Mouse (Mus musculus): ENCODE measurements around the gene Krt15. TPM values are rescaled to one million over a fixed set of nuclear protein-coding genes. Genes with fewer than 3 reads are reported as not detected.

The Krt15 gene
- polyA plus RNA-seq, 1 experiment: 0.02 TPM

DNA sequence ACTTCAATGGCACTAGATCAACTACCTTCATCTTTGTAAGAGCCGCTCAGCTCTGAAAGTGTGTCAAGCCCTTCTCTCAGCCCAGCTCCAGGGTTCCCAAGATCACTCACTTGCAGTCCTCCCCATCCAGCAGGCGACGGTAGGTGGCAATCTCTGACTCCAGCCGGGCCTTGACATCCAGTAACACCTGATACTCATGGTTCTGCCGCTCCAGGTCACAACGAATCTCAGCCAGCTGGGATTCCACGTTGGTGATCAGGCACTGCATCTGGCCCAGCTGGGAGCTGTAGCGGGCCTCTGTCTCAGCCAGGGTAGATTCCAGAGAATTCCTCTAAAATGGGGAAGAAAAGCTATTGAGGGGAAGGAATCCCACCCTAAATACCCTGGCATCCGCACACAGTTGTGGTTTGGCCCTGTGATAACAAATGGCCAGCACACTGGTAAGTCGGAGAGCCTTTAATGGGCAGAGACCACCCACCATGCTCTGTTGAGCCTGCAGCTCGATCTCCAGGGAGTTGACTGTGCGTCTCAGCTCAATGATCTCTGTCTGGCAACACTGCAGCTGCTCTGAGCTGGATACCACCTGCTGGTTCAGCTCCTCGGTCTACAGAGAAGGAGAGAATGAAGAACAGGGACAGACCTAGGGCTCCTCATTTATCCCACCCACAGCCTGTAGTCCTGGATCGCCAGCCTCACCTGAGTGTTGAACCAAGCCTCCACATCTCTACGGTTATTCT, 32.9 kb downstream of the Krt15 start:
- Histone ChIP-seq H3ac (ENCODE audit: control insufficient read depth, insufficient read length, low read depth) (no peak overlapping the region), H3K27me3 (ENCODE audit: control insufficient read depth, insufficient read depth, insufficient read length) (peaks cover under 1% of the 10 kb centered on the region), H3K79me2 (ENCODE audit: control insufficient read depth, insufficient read depth) (no peaks in the 10 kb centered on the region), H3K4me3 (ENCODE audit: insufficient read depth, poor library complexity, severe bottlenecking) (no peak overlapping the region), H3K36me3 (ENCODE audit: control insufficient read depth, insufficient read depth) (no peaks in the 10 kb centered on the region), H3K79me3 (ENCODE audit: low read depth) (no peaks in the 10 kb centered on the region)
- TF ChIP-seq FOSL1 (IDR thresholded peaks at IDR 0.05; ENCODE audit: insufficient read depth, low read length, poor library complexity, severe bottlenecking) (no peak), USF1 (IDR thresholded peaks at IDR 0.05; ENCODE audit: low read depth) (no peak), MYOD1 (IDR thresholded peaks at IDR 0.05; ENCODE audit: control insufficient read depth, insufficient read length, low read depth) (no peak), MYOG (IDR thresholded peaks at IDR 0.05; ENCODE audit: control insufficient read depth, extremely low read depth, insufficient read length) (no peak)

DNA sequence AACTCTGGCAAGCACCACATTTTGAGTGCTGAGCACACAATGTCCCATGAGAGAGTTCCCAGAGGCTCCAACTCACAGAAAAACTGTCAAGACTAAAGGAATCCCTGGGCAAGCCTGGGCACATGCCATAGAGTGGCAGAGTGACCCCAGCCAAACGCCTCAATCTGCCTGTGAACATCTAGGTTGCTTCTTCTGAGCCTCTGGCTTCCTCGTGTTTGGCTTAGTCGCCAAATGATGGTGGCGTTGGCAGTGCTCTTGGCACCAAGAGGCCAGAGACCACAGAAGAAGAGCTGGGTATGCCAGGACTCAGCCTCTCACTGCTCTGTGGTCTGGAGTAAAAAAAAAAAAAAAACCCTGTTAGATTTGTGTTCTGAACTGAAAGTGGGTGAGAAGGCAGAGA, 35.3 kb downstream of the Krt15 start:
- H3K4me3 ChIP-seq (ENCODE audit: insufficient read depth, poor library complexity, severe bottlenecking): no peak overlapping the region
- no peak for TF ChIP-seq MYOG (IDR thresholded peaks at IDR 0.05; ENCODE audit: control insufficient read depth, extremely low read depth, insufficient read length)
- H3K79me2 ChIP-seq (ENCODE audit: control insufficient read depth, insufficient read depth): no peaks in the 10 kb centered on the region

DNA sequence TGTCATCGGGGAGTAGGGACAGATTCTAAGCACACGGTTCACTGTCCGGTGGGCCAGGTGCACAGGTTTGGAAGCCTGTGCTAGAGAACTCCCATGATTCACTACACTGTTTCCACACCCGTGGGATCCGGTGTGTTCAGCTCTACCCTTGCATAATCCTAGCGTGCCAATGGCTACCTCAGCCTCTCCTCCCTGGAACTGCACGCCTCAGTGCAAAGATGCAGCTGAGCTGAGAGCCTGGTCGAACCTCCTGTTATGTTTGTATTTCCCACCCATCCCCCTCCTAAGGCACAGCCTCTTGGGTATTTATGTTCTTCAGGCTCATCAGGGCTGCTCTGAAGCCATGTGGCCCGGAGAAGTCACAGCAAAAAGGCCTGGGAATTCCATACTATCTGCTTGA, 37.9 kb downstream of the Krt15 start:
- TF ChIP-seq USF1 (IDR thresholded peaks at IDR 0.05; ENCODE audit: low read depth): no peak
- TF ChIP-seq CTCF (IDR thresholded peaks at IDR 0.05; ENCODE audit: control insufficient read depth, insufficient read depth, insufficient read length): no peak
- TF ChIP-seq MYOD1 (IDR thresholded peaks at IDR 0.05; ENCODE audit: control insufficient read depth, insufficient read length, low read depth): no peak
- TF ChIP-seq MAX (IDR thresholded peaks at IDR 0.05): no peak
- no peak for TF ChIP-seq CEBPB (IDR thresholded peaks at IDR 0.05; ENCODE audit: low read depth)
- TF ChIP-seq FOSL1 (IDR thresholded peaks at IDR 0.05; ENCODE audit: insufficient read depth, low read length, poor library complexity, severe bottlenecking): no peak
- TF ChIP-seq MYOG (IDR thresholded peaks at IDR 0.05; ENCODE audit: control insufficient read depth, extremely low read depth, insufficient read length): no peak
- Histone ChIP-seq H3K27me3 (ENCODE audit: control insufficient read depth, insufficient read depth, insufficient read length) (peaks cover 18% of the 10 kb centered on the region), H3K79me3 (ENCODE audit: low read depth) (no peaks in the 10 kb centered on the region), H3ac (ENCODE audit: control insufficient read depth, insufficient read length, low read depth) (no peak overlapping the region), H3K79me2 (ENCODE audit: control insufficient read depth, insufficient read depth) (no peaks in the 10 kb centered on the region), H3K4me3 (ENCODE audit: insufficient read depth, poor library complexity, severe bottlenecking) (no peak overlapping the region), H3K36me3 (ENCODE audit: control insufficient read depth, insufficient read depth) (no peaks in the 10 kb centered on the region)

More for the DNA sequence above, 35.3 kb downstream of the Krt15 start:
- H3K36me3 ChIP-seq (ENCODE audit: control insufficient read depth, insufficient read depth): no peaks in the 10 kb centered on the region
- H3ac ChIP-seq (ENCODE audit: control insufficient read depth, insufficient read length, low read depth): no peak overlapping the region
- no peaks in the 10 kb centered on the region for H3K79me3 ChIP-seq (ENCODE audit: low read depth)
- peaks cover 13% of the 10 kb centered on the region for H3K27me3 ChIP-seq (ENCODE audit: control insufficient read depth, insufficient read depth, insufficient read length)

DNA sequence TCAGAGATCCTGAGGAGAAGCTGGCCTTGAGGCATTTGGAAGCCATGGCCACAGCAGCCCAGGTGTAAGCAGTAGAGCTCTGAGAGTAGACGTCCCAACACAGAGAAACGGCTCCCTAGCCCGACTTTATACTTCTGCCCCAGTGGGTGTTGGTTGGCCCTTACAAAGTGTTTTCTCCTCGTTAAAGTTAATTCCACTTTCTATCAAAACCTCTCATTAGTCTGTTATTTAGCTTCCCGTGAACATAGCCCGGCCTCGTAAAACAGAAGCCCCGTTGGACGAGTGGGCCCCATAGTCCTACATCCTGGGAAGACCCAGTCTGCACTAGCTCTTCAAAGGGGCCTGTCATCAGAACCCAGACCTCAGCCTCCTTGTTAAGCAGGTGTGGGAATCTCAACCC, 39.6 kb downstream of the Krt15 start, which contains the start of gene Krt35:
Gene Krt35, minus strand, starts transcription at position 101 of the 400 bp plus-strand sequence.
- H3K79me3 ChIP-seq (ENCODE audit: low read depth): no peaks in the 10 kb centered on the region
- no peaks in the 10 kb centered on the region for H3K36me3 ChIP-seq (ENCODE audit: control insufficient read depth, insufficient read depth)
- no peak for TF ChIP-seq MAX (IDR thresholded peaks at IDR 0.05)
- TF ChIP-seq MYOG (IDR thresholded peaks at IDR 0.05; ENCODE audit: control insufficient read depth, extremely low read depth, insufficient read length): no peak
- TF ChIP-seq MYOD1 (IDR thresholded peaks at IDR 0.05; ENCODE audit: control insufficient read depth, insufficient read length, low read depth): no peak
- TF ChIP-seq CTCF (IDR thresholded peaks at IDR 0.05; ENCODE audit: control insufficient read depth, insufficient read depth, insufficient read length): no peak
- no peak for TF ChIP-seq FOSL1 (IDR thresholded peaks at IDR 0.05; ENCODE audit: insufficient read depth, low read length, poor library complexity, severe bottlenecking)
- no peak for TF ChIP-seq USF1 (IDR thresholded peaks at IDR 0.05; ENCODE audit: low read depth)
- TF ChIP-seq CEBPB (IDR thresholded peaks at IDR 0.05; ENCODE audit: low read depth): no peak
- no peaks in the 10 kb centered on the region for H3K79me2 ChIP-seq (ENCODE audit: control insufficient read depth, insufficient read depth)
- peaks cover 21% of the 10 kb centered on the region for H3K27me3 ChIP-seq (ENCODE audit: control insufficient read depth, insufficient read depth, insufficient read length)
- H3ac ChIP-seq (ENCODE audit: control insufficient read depth, insufficient read length, low read depth): no peak within 1 kb of the TSS
- no peak within 1 kb of the TSS for H3K4me3 ChIP-seq (ENCODE audit: insufficient read depth, poor library complexity, severe bottlenecking)

DNA sequence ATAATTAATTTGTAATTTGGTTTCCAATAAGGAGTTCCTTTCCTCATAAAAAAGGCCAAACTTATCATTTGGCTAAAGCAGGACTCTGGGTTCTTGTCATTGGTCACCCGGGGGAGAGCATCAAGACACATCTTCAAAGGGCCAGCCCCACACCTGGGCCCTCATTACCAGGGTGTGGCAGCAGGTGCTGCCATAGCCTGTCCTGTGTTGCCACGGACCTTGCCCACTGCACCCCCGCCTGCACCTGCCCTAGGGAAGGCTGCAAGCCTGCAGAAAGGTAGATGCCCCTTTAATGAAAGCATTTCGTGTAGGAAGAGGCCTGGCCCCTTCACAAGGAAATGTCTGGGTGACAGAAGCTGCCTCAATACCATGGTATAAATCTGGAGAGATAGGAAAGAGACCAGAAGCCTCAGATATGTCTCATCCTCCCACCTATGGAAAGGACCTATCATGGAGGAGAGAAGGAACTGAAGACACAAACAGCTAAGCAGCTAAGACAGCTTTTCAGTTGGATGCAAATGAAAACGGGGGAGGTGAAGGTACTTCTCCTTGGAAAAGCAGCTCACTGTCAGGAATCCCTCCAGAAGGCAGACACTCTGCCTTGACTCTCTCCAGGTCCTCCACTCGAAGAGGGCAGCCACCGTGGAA, 47.2 kb downstream of the Krt15 start:
- Histone ChIP-seq H3K4me3 (ENCODE audit: insufficient read depth, poor library complexity, severe bottlenecking) (no peak overlapping the region), H3K79me3 (ENCODE audit: low read depth) (no peaks in the 10 kb centered on the region), H3K36me3 (ENCODE audit: control insufficient read depth, insufficient read depth) (no peaks in the 10 kb centered on the region), H3K79me2 (ENCODE audit: control insufficient read depth, insufficient read depth) (no peaks in the 10 kb centered on the region), H3ac (ENCODE audit: control insufficient read depth, insufficient read length, low read depth) (no peak overlapping the region), H3K27me3 (ENCODE audit: control insufficient read depth, insufficient read depth, insufficient read length) (peaks cover 15% of the 10 kb centered on the region)
- no peak for TF ChIP-seq MYOG (IDR thresholded peaks at IDR 0.05; ENCODE audit: control insufficient read depth, extremely low read depth, insufficient read length)
- no peak for TF ChIP-seq MYOD1 (IDR thresholded peaks at IDR 0.05; ENCODE audit: control insufficient read depth, insufficient read length, low read depth)
- TF ChIP-seq CEBPB (IDR thresholded peaks at IDR 0.05; ENCODE audit: low read depth): no peak
- no peak for TF ChIP-seq MAX (IDR thresholded peaks at IDR 0.05)
- TF ChIP-seq USF1 (IDR thresholded peaks at IDR 0.05; ENCODE audit: low read depth): no peak

DNA sequence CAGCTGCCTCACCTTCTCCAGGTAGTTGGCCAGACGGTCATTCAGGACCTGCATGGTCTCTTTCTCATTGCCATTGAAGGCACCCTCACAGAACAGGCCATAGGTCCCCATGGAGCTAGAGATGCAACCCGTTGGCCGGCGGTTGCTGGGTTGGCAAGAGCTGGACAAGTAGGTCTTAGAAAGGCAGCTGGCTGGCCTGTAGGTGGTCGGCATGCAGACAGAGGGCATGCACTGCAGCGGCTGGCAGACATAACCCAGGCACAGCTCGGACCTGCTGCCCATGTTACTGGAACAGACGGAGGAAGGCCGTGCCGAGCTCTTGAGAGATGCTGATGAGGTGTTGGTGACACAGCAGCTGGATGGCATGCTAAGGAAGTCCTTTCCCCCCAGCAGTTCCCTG, 47.9 kb downstream of the Krt15 start, which contains the start of gene Krt32:
Gene Krt32, minus strand, starts transcription at position 366 of the 400 bp plus-strand sequence.
- TF ChIP-seq FOSL1 (IDR thresholded peaks at IDR 0.05; ENCODE audit: insufficient read depth, low read length, poor library complexity, severe bottlenecking) (no peak), CEBPB (IDR thresholded peaks at IDR 0.05; ENCODE audit: low read depth) (no peak), MYOD1 (IDR thresholded peaks at IDR 0.05; ENCODE audit: control insufficient read depth, insufficient read length, low read depth) (no peak), CTCF (IDR thresholded peaks at IDR 0.05; ENCODE audit: control insufficient read depth, insufficient read depth, insufficient read length) (no peak), MAX (IDR thresholded peaks at IDR 0.05) (no peak), USF1 (IDR thresholded peaks at IDR 0.05; ENCODE audit: low read depth) (no peak), MYOG (IDR thresholded peaks at IDR 0.05; ENCODE audit: control insufficient read depth, extremely low read depth, insufficient read length) (no peak)
- Histone ChIP-seq H3ac (ENCODE audit: control insufficient read depth, insufficient read length, low read depth) (no peak within 1 kb of the TSS), H3K79me3 (ENCODE audit: low read depth) (no peaks in the 10 kb centered on the region), H3K79me2 (ENCODE audit: control insufficient read depth, insufficient read depth) (no peaks in the 10 kb centered on the region), H3K36me3 (ENCODE audit: control insufficient read depth, insufficient read depth) (no peaks in the 10 kb centered on the region), H3K27me3 (ENCODE audit: control insufficient read depth, insufficient read depth, insufficient read length) (peaks cover 15% of the 10 kb centered on the region), H3K4me3 (ENCODE audit: insufficient read depth, poor library complexity, severe bottlenecking) (no peak within 1 kb of the TSS)
